Mouse (Mus musculus) gastrocnemius, adult 8-10 months (tissue): ENCODE results near the gene Rai14. TPM values are rescaled to one million over a fixed set of nuclear protein-coding genes. Genes with fewer than 3 reads are reported as not detected.
A peak's percentile ranks its signal among the peaks of the same experiment; 100 is the strongest.

Source experiments
- DNase-seq, 2 experiments: peaks; one replicate each; pipeline ENCODE4 v3.0.0; 2022; ENCODE audit warnings: low spot score in 2 of 2
- total RNA-seq, 4 experiments: library from RNA; stranded (reverse); gene quantifications; 2 replicates each; pipeline ENCODE4 v1.2.4; 2022

Gene Rai14
- total RNA-seq, 4 experiments from 2014 or later: 3.8 to 6.1 (median 5.1) TPM

- no peak for DNase-seq
These were observed 61.4 kb downstream of the Rai14 start for GRCm38 (mm10) chr15:10652931-10653475.

GRCm38 (mm10) chr15:10648372-10649109, 65.9 kb downstream of the Rai14 start:
- no peak for DNase-seq

- no peak for DNase-seq
These were observed 68.1 kb downstream of the Rai14 start for GRCm38 (mm10) chr15:10646297-10646696.

- DNase-seq: no peak
These were observed 69.3 kb downstream of the Rai14 start for GRCm38 (mm10) chr15:10645101-10645500.

- DNase-seq: no peak
These were observed 70.6 kb downstream of the Rai14 start for GRCm38 (mm10) chr15:10643819-10644218.

- no peak for DNase-seq
These were observed 71.2 kb downstream of the Rai14 start for GRCm38 (mm10) chr15:10643224-10643623.

- no peak for DNase-seq
These were observed 72.0 kb downstream of the Rai14 start for GRCm38 (mm10) chr15:10642419-10642818.

GRCm38 (mm10) chr15:10640721-10641120, 73.7 kb downstream of the Rai14 start:
- DNase-seq: no peak

- DNase-seq: no peak
These were observed 77.1 kb downstream of the Rai14 start for GRCm38 (mm10) chr15:10637251-10637793.

- no peak for DNase-seq
These were observed 77.6 kb downstream of the Rai14 start for GRCm38 (mm10) chr15:10636844-10637243.

GRCm38 (mm10) chr15:10635121-10635520, 79.3 kb downstream of the Rai14 start:
- DNase-seq: no peak

GRCm38 (mm10) chr15:10634176-10634575, 80.2 kb downstream of the Rai14 start:
- DNase-seq: no peak

GRCm38 (mm10) chr15:10633381-10633780, 81.0 kb downstream of the Rai14 start:
- DNase-seq: no peak

GRCm38 (mm10) chr15:10632581-10632980, 81.8 kb downstream of the Rai14 start:
- DNase-seq: no peak

GRCm38 (mm10) chr15:10632060-10632459, 82.4 kb downstream of the Rai14 start:
- no peak for DNase-seq

GRCm38 (mm10) chr15:10631541-10631940, 82.9 kb downstream of the Rai14 start:
- DNase-seq: no peak

GRCm38 (mm10) chr15:10628980-10629346, 85.5 kb downstream of the Rai14 start:
- DNase-seq: no peak

- peak in 1 of 2 experiments; percentile 16 for DNase-seq
These were observed 86.1 kb downstream of the Rai14 start for GRCm38 (mm10) chr15:10628131-10628979.

- DNase-seq: no peak
These were observed 90.7 kb downstream of the Rai14 start for GRCm38 (mm10) chr15:10623571-10624227.

GRCm38 (mm10) chr15:10621194-10621593, 93.2 kb downstream of the Rai14 start:
- no peak for DNase-seq

GRCm38 (mm10) chr15:10619678-10620077, 94.7 kb downstream of the Rai14 start:
- DNase-seq: no peak
